Mouse (Mus musculus): ENCODE measurements around the gene Tmem38b. TPM values are rescaled to one million over a fixed set of nuclear protein-coding genes. Genes with fewer than 3 reads are reported as not detected.
A peak's percentile ranks its signal among the peaks of the same experiment; 100 is the strongest.

The Tmem38b gene
- polyA plus RNA-seq, 1 experiment from 2014 or later, result 10.8 TPM

- no peaks in the 10 kb centered on the region for H3K27me3 ChIP-seq (ENCODE audit: insufficient read depth, poor library complexity, severe bottlenecking)
- H3K4me1 ChIP-seq, result peaks cover 29% of the 10 kb centered on the region
- H3K9me3 ChIP-seq, result no peaks in the 10 kb centered on the region
- no peak overlapping the region for H3K27ac ChIP-seq
- DNase-seq (ENCODE audit: low spot score), result peak; percentile 47
- WGBS, result 87% methylated on average over 15 of the region's 15 CpGs
- H3K36me3 ChIP-seq, result 0 out of 2 replicates have a peak, but pooled peaks cover 5% of the 10 kb centered on the region
- H3K4me3 ChIP-seq, result no peak overlapping the region
These were observed 14.5 kb downstream of the Tmem38b start for GRCm38 (mm10) chr4:53840158-53840870.

DNA sequence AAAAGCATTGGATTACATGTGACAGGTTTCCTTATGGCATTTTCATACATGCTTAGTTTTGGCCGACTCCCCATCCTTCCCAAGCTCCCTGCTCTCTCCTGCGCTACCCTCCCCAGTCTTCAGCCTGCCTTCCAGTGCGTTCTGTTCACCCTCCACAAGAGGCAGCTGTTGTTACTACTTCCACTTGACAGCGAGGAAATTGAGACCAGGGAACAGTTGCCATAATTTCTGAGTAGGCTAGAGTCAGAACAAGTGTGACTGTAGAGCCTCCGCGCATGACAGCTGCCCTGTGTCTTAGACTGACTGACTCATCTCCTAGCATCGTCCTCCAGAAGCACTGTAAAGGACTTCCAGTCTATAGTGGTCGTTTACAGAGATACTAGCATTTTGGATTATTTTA is 17.7 kb downstream of the Tmem38b start:
- Histone ChIP-seq H3K27ac (no peak overlapping the region), H3K27me3 (ENCODE audit: insufficient read depth, poor library complexity, severe bottlenecking) (no peaks in the 10 kb centered on the region), H3K4me1 (peaks cover 12% of the 10 kb centered on the region; the same call in 1 of the 2 replicates), H3K9me3 (no peaks in the 10 kb centered on the region), H3K4me3 (no peak overlapping the region), H3K36me3 (0 out of 2 replicates have a peak, but pooled peaks cover 5% of the 10 kb centered on the region)
- WGBS, result 55% methylated on average over 8 of the region's 8 CpGs
- peak; percentile 64 for DNase-seq (ENCODE audit: low spot score)

- Histone ChIP-seq H3K27ac (no peak overlapping the region), H3K36me3 (0 out of 2 replicates have a peak, but pooled peaks cover 5% of the 10 kb centered on the region), H3K9me3 (no peaks in the 10 kb centered on the region), H3K4me1 (peaks cover 12% of the 10 kb centered on the region; the same call in 1 of the 2 replicates), H3K4me3 (no peak overlapping the region), H3K27me3 (ENCODE audit: insufficient read depth, poor library complexity, severe bottlenecking) (no peaks in the 10 kb centered on the region)
- DNase-seq (ENCODE audit: low spot score), result peak; percentile 73
- WGBS, result 53% methylated on average over 6 of the region's 6 CpGs
These were observed 19.2 kb downstream of the Tmem38b start for GRCm38 (mm10) chr4:53844835-53845619.

DNA sequence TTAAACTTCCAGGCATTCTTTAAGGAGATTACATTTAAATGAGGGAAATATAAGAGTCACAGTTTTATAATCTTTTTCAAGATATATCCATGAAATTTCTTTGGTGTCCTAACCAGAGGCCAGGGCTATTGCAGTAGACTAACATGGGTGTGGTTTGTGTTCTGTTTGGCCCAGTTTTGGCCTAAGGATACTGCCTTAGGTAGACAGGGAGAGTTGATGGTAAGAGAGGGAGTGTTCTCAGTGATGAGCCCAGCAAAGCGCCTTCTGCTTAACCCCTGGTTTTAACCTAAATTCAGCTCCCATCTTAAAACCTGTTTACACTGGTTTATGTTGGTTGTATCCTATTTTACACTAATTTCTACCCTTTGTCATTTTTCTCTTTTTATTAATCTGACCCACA is 19.8 kb downstream of the Tmem38b start:
- Histone ChIP-seq H3K27ac (no peak overlapping the region), H3K4me3 (no peak overlapping the region), H3K4me1 (peaks cover 12% of the 10 kb centered on the region; the same call in 1 of the 2 replicates), H3K9me3 (no peaks in the 10 kb centered on the region), H3K27me3 (ENCODE audit: insufficient read depth, poor library complexity, severe bottlenecking) (no peaks in the 10 kb centered on the region), H3K36me3 (peaks cover 7% of the 10 kb centered on the region; the same call in 1 of the 2 replicates)
- peak; percentile 10 for DNase-seq (ENCODE audit: low spot score)
- 97% methylated on average over 1 of the region's 1 CpGs for WGBS

DNA sequence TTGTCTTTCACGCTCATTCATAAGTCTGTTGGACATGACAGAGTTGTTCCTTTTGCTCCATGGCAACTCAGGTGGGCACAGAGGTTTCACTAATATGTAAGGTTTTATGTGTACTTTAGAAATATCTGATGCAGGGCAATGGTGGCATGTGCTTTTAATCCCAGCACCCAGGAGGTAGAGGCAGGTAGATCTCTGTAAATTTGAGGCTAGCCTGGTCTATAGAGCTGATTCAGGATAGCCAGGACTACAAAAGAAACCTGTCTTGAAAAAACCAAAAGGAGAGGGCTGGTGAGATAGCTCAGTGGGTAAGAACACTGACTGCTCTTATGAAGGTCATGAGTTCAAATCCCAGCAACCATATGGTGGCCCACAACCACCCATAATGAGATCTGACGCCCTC is 20.5 kb downstream of the Tmem38b start:
- whole genome bisulfite sequencing, result 67% methylated on average over 2 of the region's 2 CpGs
- Histone ChIP-seq H3K36me3 (peaks cover 12% of the 10 kb centered on the region; the same call in 1 of the 2 replicates), H3K27me3 (ENCODE audit: insufficient read depth, poor library complexity, severe bottlenecking) (no peaks in the 10 kb centered on the region), H3K9me3 (no peaks in the 10 kb centered on the region), H3K27ac (no peak overlapping the region), H3K4me3 (no peak overlapping the region), H3K4me1 (peaks cover 12% of the 10 kb centered on the region; the same call in 1 of the 2 replicates)
- peak; percentile 33 for DNase-seq (ENCODE audit: low spot score)

DNA sequence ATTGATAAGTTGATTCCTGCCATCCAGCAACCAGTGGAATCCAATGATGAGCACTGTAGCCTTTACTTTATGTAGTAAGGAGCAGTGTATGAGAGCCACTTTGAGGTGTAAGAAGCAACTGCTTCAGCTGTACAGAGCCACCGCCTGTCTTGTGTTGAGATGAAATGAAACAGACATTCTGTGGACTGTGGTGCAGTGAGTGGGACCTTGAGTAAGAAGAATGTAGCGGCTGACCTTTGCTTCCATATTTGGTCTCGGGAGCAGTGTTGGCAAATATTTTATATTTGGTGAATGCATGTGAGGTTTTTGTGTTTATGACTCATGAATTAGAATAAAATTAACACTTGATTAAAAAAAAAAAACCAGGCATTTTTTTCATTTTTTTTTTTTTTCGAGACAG is 21.7 kb downstream of the Tmem38b start:
- peaks cover 12% of the 10 kb centered on the region; the same call in 1 of the 2 replicates for H3K4me1 ChIP-seq
- 72% methylated on average over 4 of the region's 4 CpGs for WGBS
- no peak overlapping the region for H3K4me3 ChIP-seq
- H3K27me3 ChIP-seq (ENCODE audit: insufficient read depth, poor library complexity, severe bottlenecking), result no peaks in the 10 kb centered on the region
- H3K9me3 ChIP-seq, result no peaks in the 10 kb centered on the region
- H3K36me3 ChIP-seq, result peaks cover 10% of the 10 kb centered on the region; the same call in 1 of the 2 replicates
- no peak overlapping the region for H3K27ac ChIP-seq
- peak; percentile 74 for DNase-seq (ENCODE audit: low spot score)

DNA sequence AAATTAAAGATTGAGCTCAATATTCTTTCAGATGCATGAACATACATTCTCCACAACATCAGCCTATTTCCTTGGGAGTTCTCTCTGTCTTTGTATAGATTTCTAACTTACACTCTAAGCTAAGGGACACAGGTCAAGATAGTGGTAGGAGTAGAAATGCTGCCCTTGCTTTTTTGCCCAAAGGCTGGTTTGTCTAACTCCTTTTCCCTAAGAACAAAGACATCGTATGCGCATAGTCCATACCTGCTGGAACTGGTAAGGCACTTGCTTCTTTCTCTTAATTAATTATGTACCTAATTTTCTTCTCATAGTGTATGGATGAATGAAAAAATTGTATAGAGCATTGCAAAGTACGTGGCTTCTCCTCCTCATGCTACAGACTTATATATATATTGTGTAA is 22.5 kb downstream of the Tmem38b start:
- no peak for DNase-seq (ENCODE audit: low spot score)
- Histone ChIP-seq H3K36me3 (peaks cover 13% of the 10 kb centered on the region; the same call in 1 of the 2 replicates), H3K4me1 (peaks cover 11% of the 10 kb centered on the region; the same call in 1 of the 2 replicates), H3K27ac (no peak overlapping the region), H3K4me3 (no peak overlapping the region), H3K9me3 (no peaks in the 10 kb centered on the region), H3K27me3 (ENCODE audit: insufficient read depth, poor library complexity, severe bottlenecking) (no peaks in the 10 kb centered on the region)
- WGBS, result 93% methylated on average over 3 of the region's 3 CpGs

- WGBS, result 87% methylated on average over 8 of the region's 8 CpGs
These were observed 23.0 kb downstream of the Tmem38b start for GRCm38 (mm10) chr4:53848816-53849215.

GRCm38 (mm10) chr4:53849804-53850203 is 24.0 kb downstream of the Tmem38b start:
- Histone ChIP-seq H3K27me3 (ENCODE audit: insufficient read depth, poor library complexity, severe bottlenecking) (no peaks in the 10 kb centered on the region), H3K4me1 (no peaks in the 10 kb centered on the region), H3K9me3 (no peaks in the 10 kb centered on the region), H3K27ac (no peak overlapping the region), H3K4me3 (no peak overlapping the region), H3K36me3 (peaks cover 14% of the 10 kb centered on the region; the same call in 1 of the 2 replicates)
- no CpG with 5 or more reads among the region's 1 CpGs for WGBS
- DNase-seq (ENCODE audit: low spot score), result peak; percentile 4

More at GRCm38 (mm10) chr4:53848816-53849215, 23.0 kb downstream of the Tmem38b start:
- Histone ChIP-seq H3K27ac (no peak overlapping the region), H3K27me3 (ENCODE audit: insufficient read depth, poor library complexity, severe bottlenecking) (no peaks in the 10 kb centered on the region), H3K36me3 (peaks cover 14% of the 10 kb centered on the region; the same call in 1 of the 2 replicates), H3K4me3 (no peak overlapping the region), H3K9me3 (no peaks in the 10 kb centered on the region), H3K4me1 (peaks cover 5% of the 10 kb centered on the region; the same call in 1 of the 2 replicates)
- DNase-seq (ENCODE audit: low spot score), result peak; percentile 48

- DNase-seq (ENCODE audit: low spot score), result peak; percentile 43
- 85% methylated on average over 1 of the region's 1 CpGs for WGBS
- H3K27me3 ChIP-seq (ENCODE audit: insufficient read depth, poor library complexity, severe bottlenecking), result no peaks in the 10 kb centered on the region
These were observed 27.5 kb downstream of the Tmem38b start for GRCm38 (mm10) chr4:53853333-53853732.

GRCm38 (mm10) chr4:53859944-53860343 is 34.1 kb downstream of the Tmem38b start:
- H3K27ac ChIP-seq, result no peak overlapping the region
- WGBS, result 58% methylated on average over 18 of the region's 18 CpGs
- H3K4me3 ChIP-seq, result no peak overlapping the region
- DNase-seq (ENCODE audit: low spot score), result peak; percentile 73
- no peaks in the 10 kb centered on the region for H3K4me1 ChIP-seq
- no peaks in the 10 kb centered on the region for H3K27me3 ChIP-seq (ENCODE audit: insufficient read depth, poor library complexity, severe bottlenecking)
- H3K9me3 ChIP-seq, result no peaks in the 10 kb centered on the region
- peaks cover 10% of the 10 kb centered on the region; the same call in 1 of the 2 replicates for H3K36me3 ChIP-seq

More at GRCm38 (mm10) chr4:53853333-53853732, 27.5 kb downstream of the Tmem38b start:
- no peaks in the 10 kb centered on the region for H3K9me3 ChIP-seq
- no peaks in the 10 kb centered on the region for H3K4me1 ChIP-seq
- H3K4me3 ChIP-seq, result no peak overlapping the region
- H3K36me3 ChIP-seq, result peaks cover 17% of the 10 kb centered on the region; the same call in 1 of the 2 replicates
- H3K27ac ChIP-seq, result no peak overlapping the region

DNA sequence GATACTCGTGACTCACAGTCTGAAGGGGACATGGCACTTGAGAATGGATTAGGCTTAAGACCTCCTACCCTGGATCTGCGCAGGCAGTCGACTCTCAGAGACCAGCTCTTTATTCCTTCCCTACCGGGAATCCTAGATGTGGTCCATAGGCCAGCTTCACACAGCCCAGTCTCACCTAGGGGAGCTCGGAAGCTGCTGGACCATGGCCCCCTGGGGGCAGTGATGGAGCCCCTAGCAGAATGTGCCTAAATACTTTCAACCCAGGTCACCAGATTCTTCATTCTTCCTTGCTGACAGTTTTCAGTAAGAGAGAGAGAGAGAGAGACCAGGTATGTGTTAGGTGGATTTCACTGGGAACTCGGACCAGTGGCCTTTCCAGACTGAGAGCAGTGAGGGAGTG is 36.3 kb downstream of the Tmem38b start:
- H3K27me3 ChIP-seq (ENCODE audit: insufficient read depth, poor library complexity, severe bottlenecking), result no peaks in the 10 kb centered on the region
- H3K36me3 ChIP-seq, result peaks cover 7% of the 10 kb centered on the region; the same call in 1 of the 2 replicates
- peak; percentile 60 for DNase-seq (ENCODE audit: low spot score)
- H3K9me3 ChIP-seq, result no peaks in the 10 kb centered on the region
- H3K27ac ChIP-seq, result no peak overlapping the region
- H3K4me3 ChIP-seq, result no peak overlapping the region
- no peaks in the 10 kb centered on the region for H3K4me1 ChIP-seq
- WGBS, result 61% methylated on average over 6 of the region's 6 CpGs

Data from heart, embryonic 10.5 days (tissue).